Mouse (Mus musculus) lung, adult 18-20 months (tissue): Measurements from ENCODE around the gene Sprtn.

ENCODE experiments used
- DNase-seq, 2 experiments: peaks; one replicate each; pipeline ENCODE4 v3.0.0; 2022; ENCODE audit warnings: mixed read lengths in 2 of 2

The Sprtn gene

DNA sequence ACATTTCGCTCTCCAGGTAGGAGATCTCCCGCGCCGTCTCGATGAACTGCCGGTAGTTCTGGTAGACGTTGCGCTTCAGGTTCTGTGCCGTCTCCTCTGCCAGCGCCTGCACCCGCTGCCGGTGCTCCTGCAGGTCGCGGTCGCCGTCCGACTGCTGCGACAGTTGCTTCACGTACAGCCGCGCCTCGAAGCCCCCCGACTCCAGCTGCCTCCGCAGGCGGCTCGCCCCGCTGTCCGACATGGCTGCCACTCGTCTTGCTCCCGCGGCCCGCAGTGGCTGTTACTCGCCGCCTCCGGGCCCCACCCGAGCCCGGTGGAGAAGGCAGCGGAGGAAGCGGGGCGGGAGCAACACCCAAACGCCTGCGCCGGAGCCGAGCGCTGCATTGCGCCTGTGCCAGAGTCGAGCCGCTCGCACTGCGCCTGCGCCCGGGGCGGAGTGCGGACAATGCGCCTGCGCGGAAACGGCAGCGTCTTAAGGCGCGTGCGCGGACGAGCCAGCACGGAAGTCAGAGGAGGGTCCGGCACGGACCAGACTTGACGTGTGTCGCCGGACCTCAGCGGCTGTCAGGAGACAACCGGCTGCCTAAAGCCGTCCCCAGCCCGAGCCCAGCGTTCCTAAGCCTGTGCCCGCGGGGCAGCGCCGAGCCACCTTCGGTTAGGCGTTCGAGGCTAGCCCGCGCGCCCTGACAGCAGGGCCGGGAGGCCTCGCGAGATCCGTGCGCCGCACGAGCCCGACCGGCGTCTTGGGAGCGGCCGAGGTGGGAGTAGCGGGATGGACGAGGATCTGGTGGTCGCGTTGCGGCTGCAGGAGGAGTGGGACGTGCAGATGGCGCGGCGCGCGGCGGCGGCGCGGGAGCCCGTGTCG lies at the start of gene Sprtn, which contains the start of gene Exoc8:
TSS of gene Sprtn (plus strand) at position 501 of the 865 bp plus-strand sequence.
TSS of gene Exoc8 (minus strand) at position 320 of the 865 bp plus-strand sequence.
- peak; percentile 95 to 97 for DNase-seq

DNA sequence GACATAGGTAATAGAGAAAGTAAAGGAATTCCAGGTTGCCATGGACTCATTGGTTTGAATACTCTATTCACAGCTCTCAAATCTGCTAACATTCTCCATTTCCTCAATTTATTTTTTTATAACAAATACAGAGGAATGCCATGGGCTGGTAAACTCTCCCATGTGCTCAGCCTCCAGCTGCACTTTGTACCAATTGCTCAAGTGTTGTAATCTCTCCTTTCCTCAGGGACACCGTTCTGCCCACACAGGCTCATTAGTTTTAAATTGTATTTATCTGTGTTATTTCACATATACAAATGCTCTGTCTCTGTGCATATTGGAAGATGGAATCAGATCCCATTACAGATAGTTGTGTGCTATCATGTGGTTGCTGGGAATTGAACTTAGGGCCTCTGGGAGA lies 44.2 kb upstream of the Sprtn start:
- DNase-seq = no peak

DNA sequence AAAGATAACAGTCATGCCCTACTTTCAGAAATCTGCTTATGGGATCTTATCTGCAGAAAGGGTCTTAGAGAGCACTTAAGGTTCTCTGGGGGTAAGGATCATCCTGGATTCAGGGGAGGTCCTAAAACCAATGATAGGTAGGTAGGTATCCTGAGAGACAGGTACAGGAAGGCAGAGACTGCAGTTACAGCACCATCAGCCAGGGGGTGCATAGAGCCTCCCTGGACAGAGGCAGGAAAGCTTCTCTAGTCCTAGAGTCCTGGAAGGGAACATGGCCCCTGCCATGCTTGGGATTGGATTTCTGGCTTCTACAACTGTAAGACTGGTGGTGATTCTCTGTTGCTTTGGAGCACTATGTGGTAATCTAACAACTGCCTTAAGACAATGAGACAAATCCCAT lies 38.2 kb upstream of the Sprtn start:
- DNase-seq = peak; percentile 32 to 47

DNA sequence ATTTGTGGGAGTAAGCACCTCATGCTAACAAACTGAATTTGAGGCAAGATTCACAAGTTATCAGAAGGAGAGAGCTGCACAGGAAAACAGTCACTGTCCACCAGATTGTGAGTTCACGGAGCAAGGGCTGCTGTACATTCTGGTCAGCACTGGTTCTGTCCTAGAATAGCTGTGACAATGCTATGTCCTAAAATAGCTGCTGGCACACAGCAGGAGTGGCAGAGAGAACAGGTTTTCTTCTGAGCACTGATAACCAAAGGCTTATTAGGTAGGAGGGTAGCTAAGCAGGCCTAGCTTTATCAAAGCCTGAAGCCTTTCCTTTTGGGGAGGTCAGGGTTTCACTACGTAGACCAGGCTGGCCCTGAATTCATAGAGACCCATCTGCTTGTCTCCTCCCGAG lies 37.5 kb upstream of the Sprtn start:
- DNase-seq = no peak

DNA sequence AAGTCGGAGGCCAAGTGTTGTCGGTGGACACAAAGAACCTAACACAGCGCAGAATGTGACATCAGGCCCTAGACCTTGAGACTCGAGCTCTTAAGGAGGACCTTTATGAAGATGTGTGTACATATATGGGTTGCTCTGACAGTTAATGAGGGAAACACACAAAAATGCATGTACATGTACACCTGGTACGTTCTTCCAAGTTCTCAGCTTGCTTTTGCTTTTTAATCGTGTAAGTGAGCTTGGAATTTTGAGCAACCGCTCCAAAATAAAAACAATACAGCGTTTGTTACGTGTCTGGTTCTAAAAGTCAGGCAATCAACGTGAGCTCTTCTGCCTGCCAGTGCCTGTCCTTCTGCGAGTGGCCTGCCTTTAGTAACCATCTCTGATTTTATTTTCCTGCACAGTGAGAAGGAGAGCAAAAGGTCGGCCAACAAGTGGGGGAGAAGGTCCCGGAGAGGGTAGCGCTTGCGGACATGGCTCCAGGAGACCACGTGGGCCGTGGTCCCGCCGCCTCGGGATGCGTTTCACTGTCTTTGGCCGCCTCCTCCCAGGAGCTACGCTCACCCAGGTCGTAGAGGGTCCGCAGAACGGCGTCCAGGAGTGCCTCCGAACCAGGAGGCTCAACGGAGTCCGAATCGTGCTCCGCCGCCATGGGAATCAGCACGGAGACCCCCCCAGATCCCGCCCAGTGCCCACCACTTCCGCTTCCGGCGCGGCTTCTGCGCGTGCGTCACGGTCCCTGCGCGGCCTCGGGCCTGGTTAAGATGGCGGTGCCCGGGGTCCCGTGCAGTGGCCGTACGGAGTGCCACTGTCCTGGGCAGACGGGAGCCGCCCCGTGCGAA lies 35.1 kb upstream of the Sprtn start, which contains the start of the genes Gnpat and 2810004N23Rik:
TSS of gene Gnpat (plus strand) at position 713 of the 842 bp plus-strand sequence.
TSS of gene 2810004N23Rik (minus strand) at position 800 of the 842 bp plus-strand sequence.
- peak; percentile 91 to 94 for DNase-seq

DNA sequence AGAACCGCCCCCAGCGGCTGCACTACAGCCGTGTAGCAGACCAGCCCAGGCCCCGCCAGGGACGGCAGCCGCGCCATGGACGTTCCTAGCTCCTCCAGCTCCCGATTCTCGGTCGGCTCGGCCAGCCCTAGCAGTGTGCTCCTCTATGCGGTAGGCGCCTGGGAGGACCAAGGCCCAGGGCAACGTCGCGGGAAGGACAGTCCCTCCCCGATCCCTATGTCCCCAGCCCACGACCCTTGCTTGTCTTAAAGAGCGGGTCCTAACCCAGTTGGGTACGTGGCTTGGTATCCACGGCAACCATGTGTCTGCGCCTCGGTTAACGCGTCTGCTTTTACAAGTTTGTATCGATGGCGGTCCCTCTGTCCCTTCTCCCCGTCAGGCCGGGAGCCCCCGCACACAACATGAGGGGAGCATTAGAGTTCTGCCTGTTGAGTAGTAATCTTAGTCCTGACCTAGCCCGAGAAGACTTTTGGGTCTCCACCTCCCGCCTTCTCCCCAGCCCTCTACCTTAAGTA lies 34.5 kb upstream of the Sprtn start:
- no peak for DNase-seq

DNA sequence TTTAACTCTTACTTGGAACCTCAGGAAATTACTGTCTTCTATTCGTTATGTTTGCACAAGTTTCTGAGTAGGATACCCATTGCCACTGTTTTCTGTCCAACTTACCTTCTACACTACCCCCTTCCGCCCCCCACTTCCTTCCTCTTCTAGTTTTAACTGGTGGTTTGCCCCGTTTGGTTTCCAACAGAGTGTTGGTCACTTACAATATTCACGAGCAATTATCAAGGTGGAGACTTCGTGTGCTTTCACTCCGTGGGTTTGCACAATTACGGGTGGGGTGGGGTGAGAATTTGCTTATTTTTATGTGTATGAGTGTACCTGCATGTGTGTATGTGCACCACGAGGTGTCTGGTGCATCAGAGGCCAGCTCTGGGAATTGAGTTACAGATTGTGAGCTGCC lies 34.0 kb upstream of the Sprtn start:
- DNase-seq = no peak

DNA sequence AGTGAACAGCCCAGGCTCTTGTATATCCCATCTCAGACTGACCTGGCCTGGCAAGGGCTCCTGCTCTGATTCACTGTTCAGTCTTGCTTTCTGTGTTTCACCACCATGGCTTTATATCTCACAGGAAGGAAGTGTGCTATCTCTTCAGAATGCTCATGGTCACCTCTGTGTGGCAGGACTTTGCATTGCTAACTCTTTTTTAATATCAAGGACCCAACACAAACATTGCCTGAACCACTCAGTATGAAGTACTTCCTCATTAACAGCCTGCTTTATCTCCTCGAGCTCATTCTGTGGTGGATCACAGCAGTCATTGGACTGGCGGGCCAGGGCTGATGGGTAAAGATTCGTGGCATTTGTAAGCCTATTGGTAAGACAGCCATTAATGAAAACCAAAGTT lies 31.0 kb upstream of the Sprtn start:
- no peak for DNase-seq

DNA sequence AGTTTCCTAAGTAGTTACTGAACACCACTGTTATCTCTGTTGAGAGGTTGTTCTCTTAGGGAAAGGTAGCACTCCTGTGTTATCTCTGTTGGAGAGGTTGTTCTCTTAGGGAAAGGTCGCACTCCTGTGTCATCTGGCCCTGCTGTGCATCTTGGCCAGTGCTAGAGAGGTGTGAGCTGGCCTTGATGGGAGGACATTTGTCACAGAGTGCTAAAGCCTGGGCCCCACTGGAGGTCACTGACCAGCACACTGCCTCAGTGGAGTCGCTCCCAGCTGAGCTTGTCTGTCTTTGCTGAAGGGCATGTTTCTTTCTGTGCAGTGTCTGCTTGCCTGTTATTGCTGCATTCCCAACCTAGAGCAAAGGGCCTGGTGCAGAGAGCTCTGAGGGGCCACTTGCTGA lies 30.6 kb upstream of the Sprtn start:
- no peak for DNase-seq

DNA sequence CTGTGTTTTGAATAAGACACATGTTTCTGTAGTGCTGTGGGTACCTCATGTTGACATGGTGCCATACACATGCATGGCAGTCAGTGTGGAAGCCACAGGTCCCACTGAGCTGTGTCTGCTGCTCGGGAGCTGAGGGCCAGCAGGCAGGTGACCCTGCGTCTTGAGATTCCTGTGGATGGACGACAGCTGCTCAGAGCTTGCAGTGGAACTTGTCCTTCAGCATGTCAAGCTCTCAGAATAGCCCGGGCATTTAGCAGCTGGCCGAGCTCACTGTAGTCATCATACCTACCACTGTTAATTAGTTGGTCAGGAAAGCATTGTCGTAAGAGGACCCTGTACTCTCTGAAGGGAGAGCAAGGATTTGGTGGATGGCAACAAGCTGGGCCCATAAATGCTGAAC lies 28.0 kb upstream of the Sprtn start:
- DNase-seq = no peak

DNA sequence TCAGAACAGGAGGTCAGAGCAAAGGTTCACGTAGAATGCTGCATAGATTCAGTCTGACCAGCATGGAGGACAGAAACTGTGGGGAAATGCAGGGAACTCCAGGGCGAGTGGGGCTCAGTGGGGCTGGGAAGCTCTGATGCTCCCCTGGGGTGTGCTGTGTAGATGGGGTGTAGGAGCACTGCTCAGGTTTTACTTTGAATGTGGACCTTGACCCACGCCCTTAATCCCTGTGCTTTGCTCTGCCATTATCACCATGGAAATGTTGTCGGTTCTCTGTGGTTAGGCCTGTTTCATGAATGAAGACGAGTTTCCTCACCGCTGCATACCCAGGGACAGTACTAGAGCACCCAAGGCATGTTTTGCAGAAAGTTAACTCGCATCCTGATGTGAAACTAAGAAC lies 26.2 kb upstream of the Sprtn start:
- no peak for DNase-seq

DNA sequence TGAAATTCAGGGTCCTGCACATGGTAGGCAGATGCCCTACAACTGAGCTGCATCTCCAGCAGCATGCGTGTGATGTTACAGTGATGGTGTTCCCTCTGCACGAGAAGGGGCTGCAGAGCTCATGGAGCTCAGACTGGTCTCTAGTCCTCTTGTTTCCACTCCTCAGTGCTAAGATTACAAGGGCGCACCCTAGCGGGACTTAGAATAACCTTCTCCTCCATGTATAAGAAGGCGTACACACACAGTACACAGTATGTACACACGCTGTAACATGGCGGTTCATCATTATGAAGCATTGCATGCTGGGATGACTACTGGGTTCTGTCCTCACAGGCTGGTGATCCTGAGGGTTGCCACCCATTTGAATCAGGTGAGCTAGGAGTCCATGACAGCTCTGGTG lies 25.6 kb upstream of the Sprtn start:
- no peak for DNase-seq

DNA sequence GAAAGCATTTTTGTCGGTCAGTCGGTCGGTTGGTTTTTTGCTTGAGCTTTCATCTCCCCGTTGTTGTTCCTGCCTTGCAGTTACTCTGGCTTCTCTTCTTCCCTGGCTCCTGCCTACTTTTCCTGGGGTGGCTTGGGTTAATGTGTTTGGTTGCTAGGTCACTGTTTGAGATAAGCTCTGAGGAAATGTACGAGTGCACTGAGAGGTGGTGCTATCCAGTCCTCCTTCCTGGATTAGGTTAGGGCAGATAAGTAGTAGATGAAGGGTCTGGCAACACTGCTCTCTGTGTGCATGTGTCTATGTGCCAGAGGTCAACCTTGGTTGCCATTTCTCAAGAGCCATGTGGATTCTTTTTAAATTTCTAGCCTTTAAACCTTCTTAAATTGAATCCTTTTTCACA lies 25.0 kb upstream of the Sprtn start:
- peak; percentile 17 to 49 for DNase-seq

DNA sequence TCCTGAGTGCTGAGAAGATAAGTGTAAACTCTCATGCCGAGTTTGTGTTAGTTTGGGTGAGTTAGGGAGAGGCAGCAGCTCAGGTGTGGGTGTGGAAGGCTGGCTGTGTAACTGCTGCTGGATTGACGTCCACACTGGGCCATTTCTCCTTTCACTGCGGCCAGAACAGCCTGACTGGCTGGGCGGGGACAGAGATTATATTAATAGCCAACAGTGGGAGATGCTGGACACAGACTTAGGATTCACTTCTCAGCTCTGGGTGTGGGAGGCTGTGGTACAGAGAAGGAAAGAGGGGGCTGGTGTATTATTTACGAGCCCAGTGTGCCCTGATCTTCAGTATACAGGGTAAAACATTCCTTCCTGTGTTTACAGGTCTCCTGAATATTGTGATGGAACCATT lies 19.5 kb upstream of the Sprtn start:
- DNase-seq = no peak

DNA sequence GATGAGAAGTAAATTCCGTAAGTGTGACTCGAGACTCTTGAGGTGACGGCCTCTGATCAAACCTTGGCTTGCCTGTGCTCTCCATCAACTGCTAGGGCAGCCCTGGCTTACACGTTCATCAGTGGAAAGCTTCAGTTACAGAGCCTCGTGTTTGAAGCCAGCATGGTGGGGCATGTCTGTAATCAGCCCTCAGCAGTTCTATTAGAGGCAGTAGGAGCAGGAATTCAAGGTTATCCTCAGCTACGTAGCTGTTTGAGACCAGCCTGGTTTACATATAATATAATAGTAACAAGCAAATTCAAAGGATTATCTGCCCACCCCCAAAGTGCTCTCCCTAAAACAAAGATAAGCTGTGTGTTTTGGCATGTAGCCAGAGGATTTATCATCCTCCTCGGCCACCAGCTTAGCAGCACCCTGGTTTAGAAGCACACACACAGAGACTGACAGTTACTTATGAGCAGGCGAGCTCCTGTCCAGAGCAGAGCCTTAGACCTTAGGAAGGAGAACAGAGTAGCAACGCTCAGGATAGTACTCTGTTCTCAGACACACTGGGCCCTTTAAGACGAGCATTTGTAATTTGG lies 18.6 kb upstream of the Sprtn start:
- DNase-seq = no peak

DNA sequence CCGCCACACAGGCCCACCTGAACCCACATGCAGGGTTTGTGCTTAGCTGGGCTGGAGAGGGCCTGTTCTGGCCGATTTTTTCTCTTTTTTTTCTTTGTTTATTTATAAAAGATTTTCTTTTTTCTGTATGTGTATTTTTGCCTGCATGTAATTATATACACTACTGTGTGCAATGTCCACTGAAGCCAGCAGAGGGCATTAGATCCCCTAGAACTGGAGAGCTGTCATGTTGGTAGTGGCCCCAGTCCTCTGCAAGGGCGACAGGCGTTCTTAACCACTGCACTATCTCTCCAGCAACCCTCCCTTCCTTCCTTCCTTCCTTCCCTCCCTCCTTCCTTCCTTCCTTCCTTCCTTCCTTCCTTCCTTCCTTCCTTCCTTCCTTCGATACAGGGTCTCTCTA lies 9.3 kb upstream of the Sprtn start:
- DNase-seq = no peak

DNA sequence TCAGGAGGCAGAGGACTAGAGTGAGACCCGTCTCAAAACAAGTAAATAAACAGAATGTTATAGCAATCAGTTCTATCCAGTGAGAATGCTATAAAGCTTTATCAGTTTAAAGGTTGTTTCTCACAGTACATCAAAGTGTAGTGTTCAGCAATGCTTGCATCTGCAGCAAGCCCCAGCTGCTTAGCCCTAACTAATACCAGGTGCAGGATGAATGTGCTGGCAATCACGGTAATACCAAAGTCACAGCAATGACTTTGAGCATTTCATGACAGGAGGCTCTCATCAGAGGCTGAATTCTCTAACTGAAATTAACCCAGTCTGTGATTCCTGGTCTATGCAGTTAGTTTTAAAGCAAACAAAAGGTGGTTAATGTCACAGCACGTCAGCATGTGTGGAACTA lies 5.1 kb upstream of the Sprtn start:
- no peak for DNase-seq

DNA sequence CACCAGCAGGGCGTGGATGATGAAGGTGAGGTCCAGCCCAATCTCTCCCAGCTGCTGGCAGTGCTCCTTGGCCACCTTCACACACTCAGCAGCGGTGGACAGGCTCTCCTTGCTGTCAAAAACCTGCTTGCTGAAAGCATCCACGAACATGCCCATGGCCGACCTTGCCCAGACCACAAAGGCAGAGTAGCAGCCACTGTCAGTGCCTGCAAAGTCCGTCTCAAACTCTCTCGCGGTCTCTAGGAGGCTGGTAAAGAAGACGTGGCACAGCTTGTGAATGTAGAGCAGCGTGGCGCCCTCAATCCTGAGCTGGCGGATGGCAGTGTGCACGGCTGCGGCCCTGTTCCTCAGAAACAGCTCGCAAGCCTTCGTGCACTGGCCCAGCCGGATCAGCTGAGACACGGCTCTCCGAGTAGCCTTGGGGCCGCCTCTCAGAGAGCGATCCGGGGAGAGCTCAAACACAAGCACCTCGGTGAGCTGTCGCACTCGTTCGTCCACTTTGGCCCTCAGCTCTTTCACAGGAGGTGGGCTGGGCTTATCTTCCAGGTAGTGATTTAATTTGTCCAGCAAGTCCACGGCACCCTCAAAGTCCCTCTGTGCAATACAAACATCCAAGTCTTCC lies 1.6 kb upstream of the Sprtn start:
- DNase-seq = no peak

DNA sequence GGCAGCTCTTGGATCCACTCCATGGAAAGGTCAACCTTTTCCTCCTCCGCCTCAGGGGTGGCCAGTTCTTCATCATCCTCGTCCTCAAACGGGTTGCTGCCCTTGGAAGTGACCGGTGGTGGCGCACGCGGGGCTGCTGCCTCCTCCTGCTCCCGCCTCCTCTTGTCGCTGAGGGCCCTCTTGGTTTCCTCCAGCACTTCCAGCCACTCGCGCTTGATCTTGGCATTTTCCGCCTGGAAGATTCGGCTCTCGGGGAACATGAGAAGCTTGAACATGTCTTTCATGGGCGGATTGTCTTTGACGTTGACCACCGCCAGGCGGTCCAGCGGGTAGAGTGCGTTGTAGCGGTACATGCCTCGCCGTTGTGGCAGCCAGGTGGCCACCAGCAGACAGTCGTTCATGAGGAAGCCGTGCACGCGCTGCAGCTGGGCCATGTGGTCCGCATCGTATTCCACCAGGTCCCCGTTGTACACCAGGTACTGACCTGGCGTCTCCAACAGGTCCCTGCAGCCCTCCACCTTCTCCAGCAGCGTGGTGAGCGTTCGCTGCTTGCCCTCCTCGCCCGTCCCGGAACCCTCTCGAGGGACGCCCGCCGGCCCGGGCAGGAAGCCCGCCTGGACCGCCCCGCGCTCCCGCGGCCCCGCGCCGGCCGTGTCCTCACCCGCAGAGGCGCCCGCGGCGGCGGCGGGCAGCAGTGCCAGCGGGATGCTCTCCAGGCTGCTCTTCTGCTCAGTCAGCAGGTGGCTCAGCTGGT lies 877 bp upstream of the Sprtn start:
- peak; percentile 90 to 92 for DNase-seq

DNA sequence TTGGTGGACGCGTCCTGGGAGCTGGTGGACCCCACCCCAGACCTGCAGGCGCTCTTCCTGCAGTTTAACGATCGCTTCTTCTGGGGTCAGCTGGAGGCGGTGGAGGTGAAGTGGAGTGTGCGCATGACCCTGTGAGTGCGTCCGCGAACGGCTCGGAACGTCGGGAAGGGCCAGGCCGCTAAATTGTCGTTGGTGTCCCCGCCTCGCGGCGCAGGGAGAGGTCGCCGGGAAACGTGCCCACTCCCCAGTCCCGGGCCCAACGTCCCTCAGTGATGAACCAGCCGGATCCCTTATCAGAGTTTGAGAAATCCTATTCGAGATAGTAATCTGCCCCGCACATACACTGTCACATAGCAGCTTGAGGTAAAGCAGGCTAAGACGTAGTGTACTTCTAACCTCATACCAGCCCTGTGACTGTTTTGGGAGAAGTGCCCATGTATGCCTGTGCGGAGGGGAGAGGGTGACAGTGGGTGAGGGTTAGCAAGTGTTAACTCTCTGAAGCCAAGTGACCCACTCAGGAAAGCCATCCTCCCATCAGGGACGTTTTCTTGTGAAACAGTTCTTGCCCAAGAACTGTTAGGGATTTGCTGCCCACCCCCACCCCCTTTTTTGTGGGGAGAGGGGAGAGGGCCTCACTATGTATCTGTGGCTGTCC lies 692 bp downstream of the Sprtn start:
- DNase-seq = no peak

DNA sequence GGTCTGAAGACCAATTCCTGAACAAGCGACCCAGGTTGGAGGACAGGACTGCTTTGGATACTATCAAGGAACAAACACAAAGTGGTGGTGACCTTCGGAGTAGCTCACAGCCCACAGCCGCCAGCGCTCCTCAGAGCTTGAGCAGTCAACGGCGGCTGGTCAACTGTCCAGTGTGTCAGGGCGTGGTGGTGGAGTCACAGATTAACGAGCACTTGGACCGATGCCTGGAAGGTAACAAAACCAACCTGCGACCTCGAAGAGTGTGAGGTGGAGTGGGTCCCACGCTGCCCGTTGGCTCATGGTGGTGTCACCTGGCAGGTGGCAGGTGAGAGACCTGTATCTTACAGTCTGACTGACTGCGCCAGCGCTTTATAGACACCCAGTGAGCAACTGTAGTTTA lies 5.5 kb downstream of the Sprtn start:
- no peak for DNase-seq
